Mouse (Mus musculus): ENCODE measurements around the gene Adm2.

Gene Adm2

DNA sequence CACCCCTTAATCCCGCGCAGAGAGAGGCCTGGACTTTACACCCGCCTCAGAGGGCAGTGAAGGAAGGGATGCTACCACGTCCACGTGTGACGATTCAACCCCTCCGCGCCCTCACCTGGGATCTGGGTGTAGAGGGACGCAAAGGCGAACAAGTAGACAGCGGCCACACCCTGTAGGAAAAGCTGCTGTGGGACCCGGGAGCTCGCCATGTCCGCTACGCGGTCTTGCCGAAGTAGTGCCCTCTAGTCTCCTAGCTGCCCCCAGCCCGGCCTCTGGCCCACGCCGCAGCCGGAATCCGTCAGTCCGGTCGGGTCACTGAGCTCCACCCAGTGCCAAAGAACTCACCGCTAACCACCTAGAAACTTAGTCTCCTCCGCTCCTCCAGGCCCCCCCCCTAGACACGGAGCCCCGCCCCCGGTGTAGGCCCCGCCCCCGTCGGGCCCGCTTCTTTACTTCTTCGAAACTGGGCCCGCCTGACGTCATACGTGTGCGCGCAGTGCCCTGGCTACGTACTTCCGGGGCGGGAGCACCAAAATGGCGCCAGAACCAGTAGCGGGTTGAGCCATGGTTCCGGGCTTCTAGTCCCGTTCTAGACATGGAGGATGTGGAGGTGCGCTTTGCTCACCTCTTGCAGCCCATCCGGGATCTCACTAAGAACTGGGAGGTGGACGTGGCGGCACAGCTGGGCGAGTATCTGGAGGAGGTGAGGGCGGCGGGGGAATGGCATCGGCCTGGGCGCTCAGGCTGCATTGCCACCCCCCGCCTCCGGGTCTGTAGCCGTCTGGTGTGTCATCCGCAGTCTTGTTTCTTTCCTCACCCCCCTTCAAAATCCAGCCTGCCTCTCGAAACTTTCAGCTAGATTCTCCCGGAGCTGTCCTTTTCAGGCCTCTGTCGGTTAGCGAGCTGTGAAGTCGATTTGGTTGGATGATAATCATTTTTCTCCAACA is 33.0 kb downstream of the Adm2 start, which contains the start of the genes Lmf2 and Ncaph2:
TSS of gene Lmf2 (minus strand) at position 419 of the 947 bp plus-strand sequence.
TSS of gene Ncaph2 (plus strand) at position 479 of the 947 bp plus-strand sequence.
- in situ Hi-C loops (cut with MboI, MseI), result no loop called here

DNA sequence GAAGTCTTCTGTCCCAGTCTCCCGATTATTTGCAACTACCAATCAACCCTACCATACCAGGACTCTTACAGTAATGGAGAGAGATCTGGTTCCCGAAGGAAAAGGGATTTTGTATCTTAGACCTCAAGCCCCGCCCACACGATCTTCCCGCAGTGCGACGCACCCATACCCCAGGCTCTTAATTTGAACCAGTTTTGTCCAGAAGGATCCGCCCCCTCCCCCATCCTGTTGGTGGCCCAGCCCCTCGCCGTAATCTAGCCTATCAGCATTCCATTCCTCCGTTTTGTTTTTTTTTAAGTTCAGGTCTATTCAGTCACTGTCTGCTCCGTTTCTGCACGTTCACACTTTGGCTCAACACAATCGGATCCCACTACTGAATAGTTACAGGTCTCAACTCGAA is 33.9 kb downstream of the Adm2 start:
- in situ Hi-C loops (cut with MboI, MseI), result no loop called here

DNA sequence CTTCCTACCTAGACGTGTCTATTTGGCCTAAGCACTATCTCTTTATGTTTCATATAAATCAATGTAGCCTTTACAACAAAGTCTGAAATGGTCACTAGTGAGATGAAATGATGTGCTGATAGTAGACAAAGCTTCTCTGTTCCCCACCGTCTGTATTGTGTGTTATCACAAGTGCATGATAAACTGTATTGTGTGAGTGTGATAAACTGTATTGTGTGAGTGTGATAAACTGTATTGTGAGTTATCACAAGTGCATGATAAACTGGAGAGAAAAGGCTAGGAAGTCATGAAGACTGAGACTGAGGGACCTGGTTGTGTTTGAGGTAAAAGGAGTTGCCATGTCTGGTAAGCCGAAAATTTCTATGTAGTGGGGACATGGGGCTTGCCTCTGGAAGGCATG is 36.3 kb downstream of the Adm2 start:
- in situ Hi-C loops (cut with MboI, MseI), result no loop called here

DNA sequence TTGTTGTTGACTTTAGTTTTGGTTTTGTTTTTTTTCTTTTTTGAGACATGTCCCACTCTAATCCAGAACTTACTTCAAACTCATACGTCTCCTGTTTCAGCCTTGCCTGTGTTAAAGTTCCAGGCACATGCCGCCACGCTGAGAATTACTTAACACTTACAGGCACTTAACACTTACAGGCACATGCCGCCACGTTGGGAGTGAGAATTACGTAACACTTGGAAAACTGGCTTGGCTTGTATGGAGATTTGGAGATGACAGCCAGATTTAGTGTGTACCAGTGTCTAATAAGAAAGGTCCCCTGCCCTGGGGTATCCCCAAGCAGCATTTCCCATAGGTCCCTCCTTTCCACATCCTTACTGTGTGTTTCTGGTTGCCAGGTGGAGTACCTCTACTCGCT is 40.5 kb downstream of the Adm2 start:
- in situ Hi-C loops (cut with MboI, MseI), result no loop called here

DNA sequence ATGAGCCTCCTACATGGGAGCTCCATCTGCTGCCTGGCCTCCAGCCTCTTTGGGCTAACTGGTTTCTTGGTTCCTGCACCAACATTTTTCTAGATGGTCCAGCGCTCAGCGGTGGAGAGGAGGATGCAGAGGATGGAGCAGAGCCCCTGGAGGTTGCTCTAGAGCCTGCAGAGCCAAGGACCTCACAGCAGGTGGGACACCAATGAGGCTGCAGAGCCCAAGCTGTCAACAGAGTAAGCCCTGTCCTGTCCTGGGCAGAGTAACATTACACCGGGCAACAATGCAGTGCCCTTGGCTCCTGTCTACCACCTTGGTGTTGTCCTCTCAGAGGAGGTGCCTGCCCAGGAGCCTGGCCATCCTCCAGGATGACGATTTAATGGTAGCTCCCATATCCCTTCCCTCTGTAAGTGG is 42.6 kb downstream of the Adm2 start:
- in situ Hi-C loops (cut with MboI, MseI), result no loop called here

DNA sequence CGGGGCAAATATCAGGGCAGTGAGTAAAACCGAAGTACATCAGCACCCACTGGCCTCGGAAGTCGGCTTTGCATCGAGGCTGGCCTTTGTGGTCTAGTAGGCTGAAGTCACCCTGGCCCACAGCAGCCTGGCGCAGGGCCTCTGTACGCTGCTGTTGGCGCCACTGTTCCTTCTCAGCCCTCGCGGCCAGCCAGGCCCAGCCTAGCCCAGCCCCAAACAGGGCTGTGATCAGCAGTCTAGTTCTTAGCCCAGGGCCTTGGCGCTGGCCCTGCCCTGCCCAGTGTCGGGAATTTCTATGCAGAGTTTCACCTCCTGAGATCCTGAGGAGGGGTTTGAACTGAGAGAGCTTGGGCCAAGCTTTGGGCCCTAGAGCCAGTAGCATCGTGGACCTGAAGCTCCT is 49.5 kb downstream of the Adm2 start:
- in situ Hi-C loops (cut with MboI, MseI), result loop anchor here (5.0 kb wide), 1 partner anchor 55 kb away; the partner anchor contains the start of genes C730034F03Rik, Chkb, Cpt1b and Gm44502

DNA sequence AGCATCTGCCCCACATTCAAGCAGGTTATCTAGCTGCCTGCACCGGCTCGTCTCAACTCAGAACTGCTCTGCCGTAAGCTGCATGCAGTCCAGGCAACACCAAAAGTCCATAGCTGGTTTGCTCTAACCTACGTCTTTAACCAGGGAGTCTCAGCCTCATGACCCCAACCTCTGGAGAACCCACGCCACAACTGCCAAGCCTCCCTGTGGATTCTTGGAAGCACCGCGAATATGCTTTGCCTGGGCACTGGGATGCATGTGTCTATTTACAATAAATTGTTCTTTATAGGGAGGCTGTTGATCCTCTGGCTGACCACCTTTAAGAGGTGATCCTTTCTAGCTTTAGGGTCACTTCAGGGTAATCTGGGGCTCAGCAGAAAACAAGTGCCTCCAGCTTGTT is 50.0 kb downstream of the Adm2 start:
- in situ Hi-C loops (cut with MboI, MseI), result loop anchor here (5.0 kb wide), 1 partner anchor 55 kb away; the partner anchor contains the start of genes C730034F03Rik, Chkb, Cpt1b and Gm44502

DNA sequence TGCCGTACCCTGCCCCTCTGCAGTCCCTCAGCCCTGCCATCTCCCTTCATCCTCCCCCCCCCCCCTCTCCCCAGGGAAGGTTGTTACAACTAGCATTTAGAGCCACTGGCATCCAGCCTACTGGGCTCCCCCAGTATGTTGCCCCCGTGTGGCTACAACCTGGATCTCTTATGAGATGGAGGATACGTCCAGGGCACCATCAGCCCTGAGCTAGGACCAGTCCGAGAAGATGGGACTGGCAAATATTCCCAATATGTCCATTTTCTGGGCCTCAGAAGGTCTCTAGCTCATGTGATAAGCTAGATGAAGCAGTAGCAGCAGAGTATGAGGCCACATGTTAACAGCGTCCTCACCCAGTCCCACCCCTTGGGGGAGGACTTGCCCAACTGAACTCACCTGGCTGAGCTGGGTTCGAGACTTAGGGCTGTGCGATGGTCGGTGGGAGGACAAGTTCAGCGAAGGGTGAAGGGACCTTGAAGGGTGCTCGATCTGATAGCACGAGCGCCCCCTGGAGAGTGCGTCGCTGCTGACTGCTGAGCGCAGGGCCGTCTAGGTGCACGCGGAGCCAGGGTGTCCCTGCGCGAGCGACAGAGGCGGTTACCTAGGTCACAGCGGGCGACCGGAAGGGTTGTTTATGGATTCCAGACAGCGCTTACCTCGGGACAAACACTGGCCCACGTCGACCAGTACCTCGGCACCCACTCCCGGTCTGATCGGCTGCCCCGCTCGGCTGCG is 50.7 kb downstream of the Adm2 start:
- in situ Hi-C loops (cut with MboI, MseI), result loop anchor here (5.0 kb wide), 1 partner anchor 54 kb away; the partner anchor contains the start of genes C730034F03Rik, Chkb, Cpt1b and Gm44502

DNA sequence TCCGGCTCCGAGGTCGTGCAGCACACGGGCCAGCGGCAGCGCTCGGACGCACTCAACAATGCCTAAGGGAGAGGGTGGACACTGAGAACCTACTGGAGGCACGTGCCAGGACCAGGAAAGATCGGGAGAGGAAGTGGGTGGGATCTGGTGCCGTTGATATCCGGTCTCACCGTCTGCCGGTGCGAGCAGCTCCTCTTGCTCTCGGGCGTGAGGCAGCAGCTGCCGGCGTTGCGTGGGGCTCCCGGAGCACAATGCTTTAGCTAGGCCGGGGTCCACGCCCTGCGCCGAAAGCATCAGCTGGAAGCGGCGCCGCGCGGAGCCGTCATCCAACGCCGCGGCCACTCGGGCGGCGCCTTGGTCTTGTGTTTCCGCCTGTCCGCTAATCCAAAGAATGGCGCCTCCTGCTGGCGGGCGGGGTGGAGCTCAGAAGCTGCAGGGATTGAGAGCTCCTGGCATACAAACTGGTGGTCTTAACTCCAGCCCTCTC is 51.3 kb downstream of the Adm2 start, which contains the start of gene Sco2:
TSS of gene Sco2 (minus strand) at position 85 of the 487 bp plus-strand sequence.
- in situ Hi-C loops (cut with MboI, MseI), result loop anchor here (5.0 kb wide), 1 partner anchor 53 kb away; the partner anchor contains the start of genes C730034F03Rik, Chkb, Cpt1b and Gm44502
